Mouse (Mus musculus) spleen, adult 2 months (tissue): ENCODE results near the gene Itpripl2.

Source experiments
- CTCF ChIP-seq: fragments of 200-500 bp; IDR thresholded peaks from 2 replicates; pipeline ENCODE4 v1.5.1; 2011; ENCODE audit warnings: mild to moderate bottlenecking, inconsistent platforms; ENCODE audit not compliant: insufficient read depth, insufficient read length, insufficient replicate concordance; ENCODE audit errors: extremely low read depth
- POLR2A ChIP-seq: fragments of 200-500 bp; IDR thresholded peaks from 2 replicates; pipeline ENCODE4 v1.6.1; 2011; ENCODE audit warnings: low read depth, low read length, inconsistent platforms

DNA sequence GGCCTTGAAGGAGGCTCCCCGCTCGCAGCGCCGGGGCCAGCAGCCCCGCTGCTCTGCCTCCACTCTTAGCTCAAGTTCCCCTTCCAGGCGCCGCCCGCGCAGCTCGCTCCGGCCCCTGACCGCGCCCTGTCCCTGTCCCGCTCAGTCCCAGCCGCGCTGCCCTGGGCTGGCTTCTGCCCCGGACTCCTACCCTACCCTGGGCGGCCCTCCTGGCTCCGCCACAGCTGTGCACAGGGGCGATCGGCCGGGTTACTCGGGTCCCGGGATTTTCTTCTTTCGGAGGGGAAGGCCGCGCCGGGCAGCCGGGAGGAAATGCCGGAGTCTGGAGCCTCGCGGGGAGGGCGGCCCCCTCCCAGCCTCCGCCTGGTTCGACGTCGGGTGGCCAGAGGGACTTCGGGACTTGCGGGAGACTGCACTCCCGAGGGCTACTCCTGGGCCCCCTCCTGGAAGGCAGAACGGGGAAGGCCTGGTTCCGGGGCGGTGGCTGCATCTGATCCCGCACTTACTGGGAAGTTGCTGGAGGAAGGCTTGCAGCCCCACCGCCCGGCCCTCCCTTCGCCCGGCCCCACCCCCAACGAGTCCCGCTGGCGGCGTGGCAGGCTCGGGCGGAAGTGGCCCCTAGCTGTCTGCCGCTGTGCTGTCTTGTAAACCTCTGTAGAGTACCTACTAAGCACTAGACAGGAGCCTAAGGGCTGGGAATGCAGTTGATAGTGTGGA lies at the start of gene Itpripl2:
- TF ChIP-seq CTCF (no peak), POLR2A (no peak)
